Mouse (Mus musculus): ENCODE results near the gene Timp4. TPM values are rescaled to one million over a fixed set of nuclear protein-coding genes. Genes with fewer than 3 reads are reported as not detected.
"Not testable (repeated sequence)": the region's sequence is repeated elsewhere in the genome, so short reads cannot be mapped to it uniquely, and the experiment has no call there.

Gene Timp4
- polyA plus RNA-seq, 1 experiment from 2014 or later = 0.15 TPM

GRCm38 (mm10) chr6:115241939-115242338, 10.1 kb downstream of the Timp4 start:
- H3K4me1 ChIP-seq = no peaks in the 10 kb centered on the region
- WGBS = 87% methylated on average over 3 of the region's 3 CpGs
- no peak overlapping the region for H3K27ac ChIP-seq
- peak; percentile 27 for DNase-seq (ENCODE audit: low spot score)
- no peaks in the 10 kb centered on the region for H3K36me3 ChIP-seq
- no peaks in the 10 kb centered on the region for H3K9me3 ChIP-seq (replicated peaks)
- no peak overlapping the region for H3K4me3 ChIP-seq
- H3K27me3 ChIP-seq (ENCODE audit: low read depth, poor library complexity, severe bottlenecking) = no peaks in the 10 kb centered on the region

- H3K9me3 ChIP-seq (replicated peaks) = no peaks in the 10 kb centered on the region
- H3K27ac ChIP-seq = no peak overlapping the region
- no peaks in the 10 kb centered on the region for H3K27me3 ChIP-seq (ENCODE audit: low read depth, poor library complexity, severe bottlenecking)
- H3K36me3 ChIP-seq = no peaks in the 10 kb centered on the region
- no peak overlapping the region for H3K4me3 ChIP-seq
- peak; percentile 23 for DNase-seq (ENCODE audit: low spot score)
- H3K4me1 ChIP-seq = no peaks in the 10 kb centered on the region
- WGBS = 70% methylated on average over 3 of the region's 3 CpGs
These were observed 10.8 kb downstream of the Timp4 start for GRCm38 (mm10) chr6:115241131-115241699.

- H3K27ac ChIP-seq; H3K36me3 ChIP-seq; H3K27me3 ChIP-seq (ENCODE audit: low read depth, poor library complexity, severe bottlenecking); H3K9me3 ChIP-seq (replicated peaks); H3K4me1 ChIP-seq; DNase-seq (ENCODE audit: low spot score); H3K4me3 ChIP-seq: not testable (repeated sequence)
- 56% methylated on average over 2 of the region's 2 CpGs for WGBS
These were observed 11.6 kb downstream of the Timp4 start for GRCm38 (mm10) chr6:115240431-115240830.

DNA sequence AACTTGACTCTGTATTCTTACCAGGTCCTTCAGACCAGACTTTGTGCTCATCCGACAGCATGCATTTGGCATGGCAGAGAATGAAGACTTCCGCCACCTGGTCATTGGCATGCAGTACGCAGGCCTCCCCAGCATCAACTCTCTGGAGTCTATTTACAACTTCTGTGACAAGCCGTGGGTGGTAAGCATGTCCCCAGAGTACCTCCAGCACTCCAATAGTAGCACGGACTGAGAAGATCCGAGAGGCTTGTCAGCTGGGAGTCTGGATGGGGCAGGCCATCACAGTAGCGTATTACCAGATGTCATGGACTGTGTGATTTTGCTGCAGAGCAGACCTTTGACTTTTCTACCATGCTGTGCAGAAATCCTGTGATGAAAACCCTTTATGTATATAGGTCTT, 12.7 kb downstream of the Timp4 start:
- H3K9me3 ChIP-seq (replicated peaks) = no peaks in the 10 kb centered on the region
- H3K4me3 ChIP-seq = no peak overlapping the region
- H3K36me3 ChIP-seq = no peaks in the 10 kb centered on the region
- no peak overlapping the region for H3K27ac ChIP-seq
- H3K27me3 ChIP-seq (ENCODE audit: low read depth, poor library complexity, severe bottlenecking) = no peaks in the 10 kb centered on the region
- DNase-seq (ENCODE audit: low spot score) = no peak
- no peaks in the 10 kb centered on the region for H3K4me1 ChIP-seq
- 88% methylated on average over 7 of the region's 7 CpGs for WGBS

DNA sequence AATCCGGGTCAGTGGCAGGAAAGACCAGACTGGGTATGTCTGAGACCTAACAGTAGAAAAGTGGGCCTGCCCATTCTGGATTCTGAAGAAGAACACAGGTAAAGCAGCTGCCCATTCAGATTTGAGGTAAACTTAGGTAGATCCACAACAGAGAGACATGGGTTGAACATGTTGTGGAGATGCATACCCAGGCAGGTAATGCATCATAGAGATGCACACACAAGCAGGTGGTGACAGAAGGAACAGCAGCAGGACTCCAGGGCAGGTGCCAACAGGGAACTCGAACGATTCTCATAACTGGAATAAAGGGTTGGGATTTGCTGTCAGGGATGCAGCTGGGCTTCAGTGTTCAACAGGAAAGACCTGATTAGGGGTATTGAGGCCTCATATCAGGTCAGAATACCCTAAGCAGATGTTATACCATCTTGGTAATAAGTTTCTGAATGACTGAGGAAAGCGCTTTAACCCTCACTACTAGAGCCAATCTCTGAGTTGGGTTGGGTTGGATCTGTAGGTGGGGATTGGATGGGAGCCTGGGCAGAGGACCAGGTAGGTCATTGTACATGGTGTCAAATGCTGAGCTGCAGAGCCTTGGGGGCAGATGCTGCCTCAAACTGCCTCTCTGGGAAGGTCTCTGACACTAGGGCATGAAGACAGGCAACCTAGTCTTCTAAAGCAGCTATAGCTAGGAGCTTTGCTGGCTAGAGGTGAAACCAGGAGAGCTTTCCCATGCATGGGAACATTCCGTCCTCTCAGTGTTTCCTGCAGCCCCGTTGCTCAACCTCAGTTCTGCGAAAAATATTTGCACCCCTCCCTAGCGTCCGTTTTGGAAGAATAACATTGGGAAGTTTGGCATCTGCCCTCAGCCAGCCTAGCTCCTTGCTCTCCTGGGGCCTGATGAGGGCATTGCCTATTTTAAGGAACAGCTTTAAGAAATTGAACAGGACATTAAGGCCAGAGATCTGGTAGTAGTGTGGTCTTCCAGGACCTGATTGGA, 13.7 kb downstream of the Timp4 start:
- Histone ChIP-seq H3K4me3 (no peak overlapping the region), H3K4me1 (no peaks in the 10 kb centered on the region), H3K9me3 (replicated peaks) (no peaks in the 10 kb centered on the region), H3K27me3 (ENCODE audit: low read depth, poor library complexity, severe bottlenecking) (no peaks in the 10 kb centered on the region), H3K36me3 (no peaks in the 10 kb centered on the region), H3K27ac (no peak overlapping the region)
- no peak for DNase-seq (ENCODE audit: low spot score)
- WGBS = 90% methylated on average over 9 of the region's 9 CpGs

GRCm38 (mm10) chr6:115232562-115232961, 19.4 kb downstream of the Timp4 start:
- no peak for DNase-seq (ENCODE audit: low spot score)
- no peaks in the 10 kb centered on the region for H3K36me3 ChIP-seq
- no peaks in the 10 kb centered on the region for H3K4me1 ChIP-seq
- H3K27me3 ChIP-seq (ENCODE audit: low read depth, poor library complexity, severe bottlenecking) = no peaks in the 10 kb centered on the region
- H3K27ac ChIP-seq = no peak overlapping the region
- no peak overlapping the region for H3K4me3 ChIP-seq
- WGBS = 94% methylated on average over 1 of the region's 1 CpGs
- no peaks in the 10 kb centered on the region for H3K9me3 ChIP-seq (replicated peaks)

GRCm38 (mm10) chr6:115231836-115232235, 20.2 kb downstream of the Timp4 start:
- no peak overlapping the region for H3K4me3 ChIP-seq
- H3K4me1 ChIP-seq = no peaks in the 10 kb centered on the region
- WGBS = 89% methylated on average over 4 of the region's 4 CpGs
- DNase-seq (ENCODE audit: low spot score) = no peak
- no peaks in the 10 kb centered on the region for H3K36me3 ChIP-seq
- no peaks in the 10 kb centered on the region for H3K9me3 ChIP-seq (replicated peaks)
- H3K27ac ChIP-seq = no peak overlapping the region
- H3K27me3 ChIP-seq (ENCODE audit: low read depth, poor library complexity, severe bottlenecking) = no peaks in the 10 kb centered on the region

GRCm38 (mm10) chr6:115230557-115230956, 21.4 kb downstream of the Timp4 start:
- WGBS = 59% methylated on average over 3 of the region's 3 CpGs
- DNase-seq (ENCODE audit: low spot score) = no peak

DNA sequence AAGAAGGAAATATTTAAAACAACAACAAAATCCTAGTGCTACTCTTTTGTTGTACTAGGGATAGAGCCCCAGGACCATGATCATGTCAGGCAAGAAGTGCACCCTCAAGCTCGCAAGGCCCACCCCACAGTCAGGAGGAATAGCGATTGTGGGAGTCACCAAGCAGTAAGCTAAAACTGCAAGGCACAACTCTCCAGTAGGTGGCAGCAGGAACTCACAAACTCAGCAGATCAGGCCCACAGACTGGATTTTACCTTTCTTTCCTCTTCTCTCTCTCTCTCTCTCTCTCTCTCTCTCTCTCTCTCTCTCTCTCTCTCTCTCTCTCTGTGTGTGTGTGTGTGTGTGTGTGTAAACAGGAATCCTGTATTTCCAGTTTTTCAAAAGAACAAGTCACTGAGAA, 24.5 kb downstream of the Timp4 start:
- H3K36me3 ChIP-seq = no peaks in the 10 kb centered on the region
- no peak overlapping the region for H3K4me3 ChIP-seq
- WGBS = 8% methylated on average over 2 of the region's 2 CpGs
- no peaks in the 10 kb centered on the region for H3K27me3 ChIP-seq (ENCODE audit: low read depth, poor library complexity, severe bottlenecking)
- H3K9me3 ChIP-seq (replicated peaks) = no peaks in the 10 kb centered on the region
- no peak overlapping the region for H3K27ac ChIP-seq
- peaks cover 15% of the 10 kb centered on the region for H3K4me1 ChIP-seq
- DNase-seq (ENCODE audit: low spot score) = peak; percentile 80

More at GRCm38 (mm10) chr6:115230557-115230956, 21.4 kb downstream of the Timp4 start:
- no peaks in the 10 kb centered on the region for H3K4me1 ChIP-seq
- H3K27ac ChIP-seq = no peak overlapping the region
- H3K36me3 ChIP-seq = no peaks in the 10 kb centered on the region
- no peaks in the 10 kb centered on the region for H3K9me3 ChIP-seq (replicated peaks)
- H3K27me3 ChIP-seq (ENCODE audit: low read depth, poor library complexity, severe bottlenecking) = no peaks in the 10 kb centered on the region
- no peak overlapping the region for H3K4me3 ChIP-seq

DNA sequence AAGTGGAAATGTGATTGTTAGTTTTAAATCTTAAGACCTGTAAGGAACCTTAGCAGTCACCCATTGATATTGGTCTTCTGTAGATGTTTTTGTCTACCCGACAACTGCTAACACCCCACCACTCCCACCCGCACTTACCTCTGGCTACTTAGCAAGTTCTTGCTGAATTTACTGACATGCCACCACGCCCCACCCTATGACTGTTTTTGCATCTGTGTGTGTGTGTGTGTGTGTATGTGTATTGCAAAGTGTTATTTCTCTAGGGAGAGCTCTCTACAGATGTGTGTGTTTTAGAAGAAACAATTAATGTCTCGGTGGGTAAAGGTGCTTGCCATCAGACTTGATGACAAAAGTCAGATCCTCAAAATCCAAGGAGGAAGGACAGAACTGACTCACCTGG, 25.0 kb downstream of the Timp4 start, which contains the start of gene Gm17482:
Gene Gm17482, plus strand, starts transcription at position 301 of the 400 bp plus-strand sequence.
- H3K4me3 ChIP-seq = no peak within 1 kb of the TSS
- no peaks in the 10 kb centered on the region for H3K36me3 ChIP-seq
- DNase-seq (ENCODE audit: low spot score) = no peak
- no peaks in the 10 kb centered on the region for H3K27me3 ChIP-seq (ENCODE audit: low read depth, poor library complexity, severe bottlenecking)
- WGBS = 74% methylated on average over 4 of the region's 4 CpGs
- H3K9me3 ChIP-seq (replicated peaks) = no peaks in the 10 kb centered on the region
- H3K27ac ChIP-seq = no peak within 1 kb of the TSS
- H3K4me1 ChIP-seq = peaks cover 15% of the 10 kb centered on the region

- Histone ChIP-seq H3K36me3 (no peaks in the 10 kb centered on the region), H3K4me1 (peaks cover 15% of the 10 kb centered on the region), H3K27ac (no peak overlapping the region), H3K9me3 (replicated peaks) (no peaks in the 10 kb centered on the region), H3K27me3 (ENCODE audit: low read depth, poor library complexity, severe bottlenecking) (no peaks in the 10 kb centered on the region), H3K4me3 (no peak overlapping the region)
- WGBS = 80% methylated on average over 3 of the region's 3 CpGs
- no peak for DNase-seq (ENCODE audit: low spot score)
These were observed 26.5 kb downstream of the Timp4 start for GRCm38 (mm10) chr6:115225519-115225918.

DNA sequence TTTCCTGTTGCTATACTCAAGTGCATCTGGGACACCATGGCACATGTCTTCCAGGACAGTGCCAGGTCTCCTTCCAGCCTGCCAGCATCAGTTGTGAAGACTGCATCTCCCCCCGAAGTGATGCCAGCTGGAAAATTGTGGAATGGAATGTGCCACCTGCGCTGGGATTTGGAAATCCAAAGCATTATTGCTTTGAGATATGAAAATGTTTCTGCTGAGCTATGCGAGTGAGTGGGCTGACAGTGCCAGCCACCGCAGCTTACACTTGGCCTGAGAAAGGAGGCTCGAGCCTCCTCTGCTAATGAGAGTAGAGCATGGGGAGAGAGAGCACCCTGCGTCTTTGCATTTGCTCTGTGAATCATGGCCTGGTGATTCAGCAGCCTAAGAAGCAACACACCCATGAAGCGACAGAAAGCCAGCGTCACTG, 30.8 kb downstream of the Timp4 start:
- Histone ChIP-seq H3K36me3 (no peaks in the 10 kb centered on the region), H3K4me3 (no peak overlapping the region), H3K9me3 (replicated peaks) (no peaks in the 10 kb centered on the region), H3K27me3 (ENCODE audit: low read depth, poor library complexity, severe bottlenecking) (no peaks in the 10 kb centered on the region), H3K27ac (no peak overlapping the region), H3K4me1 (peaks cover 15% of the 10 kb centered on the region)
- 87% methylated on average over 8 of the region's 8 CpGs for WGBS
- no peak for DNase-seq (ENCODE audit: low spot score)

DNA sequence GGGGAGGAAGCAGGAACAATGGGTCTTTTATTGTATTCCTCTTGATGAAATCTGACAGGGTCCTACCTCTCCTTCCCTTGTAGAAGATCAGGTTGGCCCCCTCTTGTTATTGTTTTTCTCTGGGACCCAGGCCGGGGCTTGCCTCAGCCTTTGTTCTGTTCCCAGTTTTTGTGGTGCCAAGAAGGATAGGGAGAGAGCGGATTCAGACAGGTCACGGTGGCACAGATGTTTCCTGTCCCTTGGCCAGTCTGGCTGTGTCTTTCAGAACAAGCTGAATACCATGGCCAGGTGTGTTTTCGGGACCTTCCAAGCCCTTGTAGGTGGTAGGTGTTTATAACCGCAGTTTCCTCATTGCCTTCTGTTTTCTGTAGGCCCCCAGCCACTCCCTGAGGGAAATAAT, 38.9 kb downstream of the Timp4 start:
- Histone ChIP-seq H3K4me1 (peaks cover 8% of the 10 kb centered on the region; the same call in 1 of the 2 replicates), H3K9me3 (replicated peaks) (no peaks in the 10 kb centered on the region), H3K27me3 (ENCODE audit: low read depth, poor library complexity, severe bottlenecking) (no peaks in the 10 kb centered on the region), H3K36me3 (no peaks in the 10 kb centered on the region), H3K4me3 (no peak overlapping the region), H3K27ac (peak overlapping the region; percentile 11; the same call in 1 of the 2 replicates)
- no peak for DNase-seq (ENCODE audit: low spot score)
- 61% methylated on average over 5 of the region's 5 CpGs for WGBS
